ENCODE assay signal across 11 mouse cellular contexts in genomic region chr8:26596665-26597362, GRCm38 (mm10).
DNase-seq lines count a peak whose midpoint lies in the region; ATAC-seq and TF ChIP-seq lines count a peak whose summit lies in the region.
"Had no signal": no experiment of that assay in that cellular context is flagged by ENCODE, and none has a peak within 500 bp of the region (broad histone marks: within the 10 kb centered on the region; RNA-seq: fewer than 3 reads in every experiment).

No protein-coding gene starts in this region.

- no peaks in the 10 kb centered on the region for H3K27me3 ChIP-seq in lung, embryonic 14.5 days (ENCODE audit: insufficient read depth, low read length)
- H3K27me3 ChIP-seq: liver, embryonic 13.5 days had no signal

- no peak for ATAC-seq in lung, embryonic 14.5 days (ENCODE audit: insufficient read depth)
- no peak for ATAC-seq in monocyte, adult 5-6 weeks (replicated peaks; ENCODE audit: insufficient number of reproducible peaks, low FRiP score, low TSS enrichment, poor library complexity, severe bottlenecking)
- ATAC-seq: forebrain, embryonic 16.5 days had no signal

- no peak overlapping the region for H3K4me2 ChIP-seq in lung, embryonic 14.5 days
- H3K4me2 ChIP-seq: liver, embryonic 13.5 days had no signal

- no peaks in the 10 kb centered on the region for H3K9me3 ChIP-seq in lung, embryonic 14.5 days (ENCODE audit: low read depth, low read length)
- H3K9me3 ChIP-seq: liver, embryonic 13.5 days had no signal

- TF ChIP-seq CTCF in lung, embryonic 14.5 days (IDR thresholded peaks at IDR 0.05; ENCODE audit: low read depth) = 0 out of 2 replicates have a peak, but pooled peaks have one; percentile 3

- WGBS in lung, embryonic 14.5 days = 51% methylated on average over 7 of the region's 7 CpGs

- no peaks in the 10 kb centered on the region for H3K4me1 ChIP-seq in lung, embryonic 14.5 days (ENCODE audit: insufficient read depth)
- H3K4me1 ChIP-seq: liver, embryonic 13.5 days had no signal

- H3K9ac ChIP-seq in lung, embryonic 14.5 days = no peak overlapping the region
- H3K9ac ChIP-seq: liver, embryonic 13.5 days had no signal

- peak; percentile 8 for DNase-seq in gastrocnemius, postnatal 10 days
- no peak for DNase-seq in gastrocnemius, postnatal 25 days
- no peak for DNase-seq in lung, embryonic 14.5 days
- no peak for DNase-seq in lung, adult 18-20 months
- peak; percentile 3 for DNase-seq in brain, adult 2 months (ENCODE audit: low read depth, low spot score)
- DNase-seq in lung, postnatal 36 days = peak; percentile 3
- no peak for DNase-seq in cerebellum, postnatal 36 days
- DNase-seq: heart, postnatal 14 days; liver, embryonic 13.5 days had no signal

- no peak overlapping the region for H3K27ac ChIP-seq in lung, embryonic 14.5 days (ENCODE audit: low read depth)
- H3K27ac ChIP-seq: liver, embryonic 13.5 days had no signal

- no peaks in the 10 kb centered on the region for H3K36me3 ChIP-seq in lung, embryonic 14.5 days (ENCODE audit: insufficient read depth)
- H3K36me3 ChIP-seq: liver, embryonic 13.5 days had no signal

- no peak overlapping the region for H3K4me3 ChIP-seq in lung, embryonic 14.5 days (ENCODE audit: low read depth, low read length)
- H3K4me3 ChIP-seq: liver, embryonic 13.5 days had no signal

Comparison
In these comparisons a context has a peak if more than half of its experiments do, and no peak if none do; other contexts are left out.
1. DNase-seq: peak in gastrocnemius, postnatal 10 days (single experiment), brain, adult 2 months (single experiment) and lung, postnatal 36 days (single experiment); none in gastrocnemius, postnatal 25 days (single experiment), lung, embryonic 14.5 days (single experiment), lung, adult 18-20 months (0 of 2) and cerebellum, postnatal 36 days (0 of 2).